In genomic region chr7:81048513-81048912, GRCm38 (mm10) we compare ENCODE assay signal across 24 mouse cellular contexts. TPM values are rescaled to one million over a fixed set of nuclear protein-coding genes. Genes with fewer than 3 reads are reported as not detected.
DNase-seq lines count a peak whose midpoint lies in the region; ATAC-seq and TF ChIP-seq lines count a peak whose summit lies in the region.
"Had no signal": no experiment of that assay in that cellular context is flagged by ENCODE, and none has a peak within 500 bp of the region (broad histone marks: within the 10 kb centered on the region; RNA-seq: fewer than 3 reads in every experiment).

No protein-coding gene starts in this region.

- no peaks in the 10 kb centered on the region for H3K9me3 ChIP-seq in lung, embryonic 14.5 days (ENCODE audit: low read depth, low read length)
- H3K9me3 ChIP-seq: forebrain, embryonic 12.5 days; G1E; heart, embryonic 15.5 days; hindbrain, embryonic 15.5 days; liver, embryonic 12.5 days had no signal

- 81% methylated on average over 2 of the region's 2 CpGs for WGBS in lung, embryonic 14.5 days

- no peaks in the 10 kb centered on the region for H3K4me1 ChIP-seq in lung, embryonic 14.5 days (ENCODE audit: insufficient read depth)
- H3K4me1 ChIP-seq: forebrain, embryonic 12.5 days; hindbrain, embryonic 15.5 days; liver, embryonic 12.5 days had no signal

- 0 out of 2 replicates have a peak overlapping the region, but pooled peaks have one; percentile 4 for H3K27ac ChIP-seq in gastrocnemius, adult 2 months
- H3K27ac ChIP-seq in lung, embryonic 14.5 days (ENCODE audit: low read depth): no peak overlapping the region
- H3K27ac ChIP-seq: forebrain, embryonic 12.5 days; heart, embryonic 15.5 days; hindbrain, embryonic 15.5 days; left cerebral cortex, adult 2 months; liver, embryonic 12.5 days had no signal

- H3K4me3 ChIP-seq in gastrocnemius, adult 2 months: no peak overlapping the region
- no peak overlapping the region for H3K4me3 ChIP-seq in lung, embryonic 14.5 days (ENCODE audit: low read depth, low read length)
- H3K4me3 ChIP-seq: forebrain, embryonic 12.5 days; heart, embryonic 15.5 days; hindbrain, embryonic 15.5 days; left cerebral cortex, adult 2 months; liver, embryonic 12.5 days had no signal

- DNase-seq in gastrocnemius, adult 2 months: peak; percentile 66
- no peak for DNase-seq in gastrocnemius, adult 18-20 months (ENCODE audit: low spot score)
- DNase-seq in lung, embryonic 14.5 days: peak; percentile 5
- DNase-seq in lung, postnatal 14 days: no peak
- peak; percentile 60 for DNase-seq in NIH3T3 (ENCODE audit: low read depth)
- peak; percentile 43 for DNase-seq in adrenal gland, postnatal 25 days
- DNase-seq in right cerebral cortex, adult 18-20 months: no peak
- DNase-seq in urinary bladder, adult 2 months (ENCODE audit: low spot score): no peak
- DNase-seq: cerebellum, adult 9-11 months; gastrocnemius, postnatal 10 days; heart, postnatal 36 days; kidney, adult 8-10 months; kidney, postnatal 10 days; left cerebral cortex, postnatal 4 days; right cerebral cortex, postnatal 14 days had no signal

- no peak for ATAC-seq in lung, embryonic 14.5 days (ENCODE audit: insufficient read depth)
- ATAC-seq: activated CD4-positive, CD25-positive, alpha-beta regulatory T cell, adult 4 months; liver, embryonic 12.5 days had no signal

- H3K36me3 ChIP-seq in lung, embryonic 14.5 days (ENCODE audit: insufficient read depth): peaks cover 9% of the 10 kb centered on the region

- no peaks in the 10 kb centered on the region for H3K27me3 ChIP-seq in lung, embryonic 14.5 days (ENCODE audit: insufficient read depth, low read length)
- H3K27me3 ChIP-seq: CH12.LX; forebrain, embryonic 12.5 days; heart, embryonic 15.5 days; hindbrain, embryonic 15.5 days; liver, embryonic 12.5 days had no signal

- intact Hi-C loops in gastrocnemius, adult 2 months (cut with DNase I): no loop called here

- no peak overlapping the region for H3K9ac ChIP-seq in lung, embryonic 14.5 days
- H3K9ac ChIP-seq: forebrain, embryonic 12.5 days; heart, embryonic 15.5 days; hindbrain, embryonic 15.5 days; liver, embryonic 12.5 days had no signal

- H3K4me2 ChIP-seq in lung, embryonic 14.5 days: no peak overlapping the region
- H3K4me2 ChIP-seq: forebrain, embryonic 12.5 days; heart, embryonic 15.5 days; hindbrain, embryonic 15.5 days; liver, embryonic 12.5 days; midbrain, embryonic 11.5 days had no signal

- no peak for TF ChIP-seq CTCF in gastrocnemius, adult 2 months (IDR thresholded peaks at IDR 0.05)
- no peak for TF ChIP-seq CTCF in lung, embryonic 14.5 days (IDR thresholded peaks at IDR 0.05; ENCODE audit: low read depth)

RNA-seq across cellular contexts. Expression of gene Alpk3, which starts 8.9 kb away (rescaled TPM):
- total RNA-seq in gastrocnemius, adult 2 months (2021): 100 to 1,000 TPM; 238 to 380 TPM
- 100 to 1,000 TPM; 286 to 347 TPM for total RNA-seq in gastrocnemius, adult 18-20 months (2021)
- 0.63 and 0.85 TPM in 2 replicates for polyA plus RNA-seq in lung, embryonic 14.5 days (2014; fragmentation: Nextera tagmentation; extraction: Ambion mirVana)
- 0.06 TPM in 1 of 2 replicates, not detected in the other for total RNA-seq in adrenal gland, postnatal 25 days (2021)
- 0.03 and 0.13 TPM in 2 replicates for polyA plus RNA-seq in urinary bladder, adult 2 months (2012; rRNA removed)

RNA-seq across cellular contexts. Expression of gene Zfp592, which starts 55.0 kb away (rescaled TPM):
- 10 to 100 TPM; 11.6 to 20.1 TPM for total RNA-seq in gastrocnemius, adult 2 months (2021)
- 10 to 100 TPM; 15.2 to 15.5 TPM for total RNA-seq in gastrocnemius, adult 18-20 months (2021)
- polyA plus RNA-seq in lung, embryonic 14.5 days (2014; fragmentation: Nextera tagmentation; extraction: Ambion mirVana): 18.1 and 19.7 TPM in 2 replicates
- total RNA-seq in adrenal gland, postnatal 25 days (2021): 26.8 and 28.7 TPM in 2 replicates
- 15.1 and 16.7 TPM in 2 replicates for polyA plus RNA-seq in urinary bladder, adult 2 months (2012; rRNA removed)

Comparison
In these comparisons a context has a peak if more than half of its experiments do, and no peak if none do; other contexts are left out.
1. DNase-seq: peak in gastrocnemius, adult 2 months (single experiment), lung, embryonic 14.5 days (single experiment), NIH3T3 (single experiment) and adrenal gland, postnatal 25 days (single experiment); none in gastrocnemius, adult 18-20 months (single experiment), lung, postnatal 14 days (single experiment), right cerebral cortex, adult 18-20 months (single experiment) and urinary bladder, adult 2 months (single experiment).
2. RNA of gene Alpk3, which starts 8.9 kb away (total RNA-seq): 238 to 380 TPM in gastrocnemius, adult 2 months and 286 to 347 TPM in gastrocnemius, adult 18-20 months; 0.06 TPM in adrenal gland, postnatal 25 days; every median in the first group is over 100 times any median in the second.